Mouse (Mus musculus): ENCODE results near the gene Nccrp1. TPM values are rescaled to one million over a fixed set of nuclear protein-coding genes. Genes with fewer than 3 reads are reported as not detected.

The Nccrp1 gene
- polyA plus RNA-seq, 1 experiment from 2014 or later = 4.6 TPM

DNA sequence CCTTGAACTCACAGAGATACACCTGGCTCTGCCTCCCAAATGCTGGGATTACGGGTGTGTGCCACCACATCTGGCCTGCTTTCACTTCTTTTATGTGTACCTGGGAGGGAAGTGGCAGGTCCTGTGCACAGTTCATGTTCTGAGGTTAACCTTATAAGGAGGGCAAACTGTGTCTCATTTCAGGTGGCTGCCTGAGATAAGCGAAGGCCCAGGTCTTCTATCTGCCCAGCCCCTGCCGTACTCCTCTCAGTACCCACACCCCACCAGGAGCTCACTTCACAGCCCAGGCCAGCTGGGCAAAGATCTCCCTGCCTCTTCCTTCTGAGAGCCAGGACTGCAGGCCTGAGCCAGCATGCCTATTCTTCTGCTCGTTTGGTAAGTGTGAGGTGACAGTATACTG, 34.7 kb upstream of the Nccrp1 start:
- H3K9ac ChIP-seq = no peak overlapping the region
- no peak overlapping the region for H3K4me2 ChIP-seq (replicated peaks)
- no peak overlapping the region for H3K27ac ChIP-seq (replicated peaks)
- H3K9me3 ChIP-seq (replicated peaks) = no peaks in the 10 kb centered on the region
- no peak for ATAC-seq (ENCODE audit: insufficient number of reproducible peaks, low FRiP score, low TSS enrichment, low read depth)
- no peak overlapping the region for H3K4me3 ChIP-seq (replicated peaks)
- WGBS = 75% methylated on average over 4 of the region's 4 CpGs
- no peaks in the 10 kb centered on the region for H3K36me3 ChIP-seq
- no peaks in the 10 kb centered on the region for H3K27me3 ChIP-seq
- H3K4me1 ChIP-seq = peaks cover 77% of the 10 kb centered on the region

DNA sequence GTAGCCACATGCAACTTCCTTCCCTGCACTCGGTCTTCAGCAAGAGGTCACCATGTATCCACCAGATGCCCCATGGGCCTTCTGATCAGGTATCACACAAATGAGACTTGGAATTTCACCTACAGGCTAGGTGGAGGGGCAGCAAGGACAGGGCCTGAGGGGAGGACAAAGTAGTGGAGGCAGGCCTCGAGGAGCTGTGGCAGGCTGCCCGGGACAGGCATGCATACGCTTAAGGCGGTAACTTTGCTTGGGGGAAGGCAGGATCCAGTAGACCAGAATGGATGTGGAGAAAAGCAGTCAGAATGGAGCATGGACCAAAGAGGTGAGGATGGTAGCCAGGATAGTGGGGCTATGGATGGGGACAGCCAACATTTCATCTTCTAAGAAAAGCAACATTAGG, 32.8 kb upstream of the Nccrp1 start:
- Histone ChIP-seq H3K4me3 (replicated peaks) (no peak overlapping the region), H3K9me3 (replicated peaks) (no peaks in the 10 kb centered on the region), H3K4me2 (replicated peaks) (no peak overlapping the region), H3K27me3 (no peaks in the 10 kb centered on the region), H3K27ac (replicated peaks) (no peak overlapping the region), H3K36me3 (no peaks in the 10 kb centered on the region), H3K4me1 (peaks cover 78% of the 10 kb centered on the region), H3K9ac (no peak overlapping the region)
- 62% methylated on average over 5 of the region's 5 CpGs for WGBS
- no peak for ATAC-seq (ENCODE audit: insufficient number of reproducible peaks, low FRiP score, low TSS enrichment, low read depth)

DNA sequence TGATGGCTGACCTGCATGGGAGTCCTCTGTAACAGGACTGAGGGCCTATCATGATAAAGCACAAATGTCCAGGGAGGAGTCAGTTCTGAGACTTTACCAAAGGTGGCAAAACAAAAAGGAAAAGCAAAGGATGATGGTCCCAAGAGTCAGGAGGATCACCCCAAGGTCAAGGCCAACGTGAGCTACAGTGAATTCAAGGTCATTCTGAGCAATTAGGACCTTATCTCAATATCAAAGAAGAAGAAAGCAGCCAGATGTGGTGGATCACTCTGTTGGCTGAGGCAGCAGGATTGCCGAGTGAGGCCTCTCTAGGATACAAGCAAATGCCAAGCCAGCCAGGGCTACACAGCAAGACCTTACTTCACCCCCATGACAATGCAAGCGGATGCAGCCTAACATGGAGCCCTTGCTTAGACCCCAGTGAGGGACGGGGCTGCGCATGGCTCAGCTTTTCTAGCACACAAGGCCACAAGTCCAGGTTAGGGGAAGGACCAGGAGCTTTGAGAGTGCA, 31.5 kb upstream of the Nccrp1 start:
- H3K4me1 ChIP-seq = peaks cover 66% of the 10 kb centered on the region

DNA sequence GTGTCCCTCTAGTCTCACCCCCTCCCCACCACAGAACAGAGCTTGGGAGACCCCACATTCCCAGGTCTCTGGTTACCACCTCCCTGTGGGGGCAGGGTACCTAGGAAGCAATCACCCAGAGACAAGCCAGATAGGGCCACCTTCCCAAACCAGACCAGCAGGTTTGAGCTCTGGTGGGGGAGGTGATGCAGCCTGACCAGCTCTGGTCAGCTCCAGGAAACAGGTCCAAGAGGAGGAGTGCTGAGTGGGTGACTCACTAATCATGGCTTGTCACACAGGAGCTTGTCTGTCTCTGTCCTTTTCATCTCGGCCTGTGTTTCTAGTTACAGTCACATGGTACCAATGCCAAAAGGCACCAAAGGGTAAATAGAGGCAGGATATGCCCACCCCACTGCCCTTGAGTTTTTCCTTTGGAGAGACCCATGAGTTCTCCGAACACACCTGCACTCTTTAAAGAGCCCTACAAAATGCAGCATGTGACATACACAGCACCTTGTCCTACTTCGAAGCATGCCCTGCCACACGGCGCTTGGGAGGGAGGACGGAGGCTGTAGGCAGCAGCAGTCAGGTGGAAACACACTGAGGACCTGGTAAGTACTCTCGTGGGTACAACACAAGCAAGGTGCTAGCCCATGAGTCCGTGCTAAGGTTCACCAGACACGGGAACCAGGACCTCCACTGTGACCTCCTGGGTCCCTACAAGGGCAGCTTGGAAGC, 30.9 kb upstream of the Nccrp1 start:
- Histone ChIP-seq H3K9ac (no peak overlapping the region), H3K4me2 (replicated peaks) (no peak overlapping the region), H3K9me3 (replicated peaks) (no peaks in the 10 kb centered on the region), H3K27ac (replicated peaks) (peak overlapping the region; percentile 78), H3K4me3 (replicated peaks) (no peak overlapping the region), H3K27me3 (no peaks in the 10 kb centered on the region), H3K4me1 (peaks cover 59% of the 10 kb centered on the region), H3K36me3 (no peaks in the 10 kb centered on the region)
- ATAC-seq (ENCODE audit: insufficient number of reproducible peaks, low FRiP score, low TSS enrichment, low read depth) = no peak
- WGBS = 74% methylated on average over 9 of the region's 9 CpGs

More for the DNA sequence above, 31.5 kb upstream of the Nccrp1 start:
- Histone ChIP-seq H3K27ac (replicated peaks) (peak overlapping the region; percentile 78; the same call in 1 of the 2 replicates), H3K36me3 (no peaks in the 10 kb centered on the region), H3K4me3 (replicated peaks) (no peak overlapping the region), H3K9me3 (replicated peaks) (no peaks in the 10 kb centered on the region), H3K9ac (no peak overlapping the region), H3K27me3 (no peaks in the 10 kb centered on the region), H3K4me2 (replicated peaks) (no peak overlapping the region)
- 73% methylated on average over 5 of the region's 5 CpGs for WGBS
- no peak for ATAC-seq (ENCODE audit: insufficient number of reproducible peaks, low FRiP score, low TSS enrichment, low read depth)

DNA sequence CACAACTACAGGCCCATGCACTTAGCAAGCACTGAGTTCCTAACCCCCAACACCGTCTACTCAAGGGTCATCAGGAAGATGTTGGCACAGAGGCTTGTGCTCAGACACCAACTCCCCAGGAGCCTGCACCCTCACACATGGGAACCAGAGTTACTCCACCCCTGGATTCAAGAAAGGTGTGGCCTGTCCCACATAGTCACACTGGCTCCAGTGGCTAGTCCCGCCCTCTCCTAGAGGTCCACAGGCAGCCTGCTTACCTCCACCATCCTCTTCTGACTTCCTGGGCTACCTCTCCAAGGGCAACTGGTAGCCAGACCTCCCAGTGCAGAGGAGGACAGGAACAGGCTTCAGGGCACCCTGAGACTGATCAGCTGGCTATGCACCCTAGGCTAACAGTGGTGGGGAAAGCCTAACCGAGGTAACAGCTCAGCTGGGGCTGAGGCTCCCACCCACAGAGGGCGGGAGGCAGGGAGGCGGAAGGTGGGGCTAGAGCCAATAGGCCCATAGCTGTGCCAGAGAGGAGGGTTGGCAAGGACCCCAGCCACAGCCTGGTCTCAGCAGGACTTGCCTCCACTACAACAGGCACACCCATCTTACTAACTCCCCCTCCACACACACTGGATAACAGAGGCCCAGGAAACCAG, 29.3 kb upstream of the Nccrp1 start:
- H3K4me1 ChIP-seq = peaks cover 64% of the 10 kb centered on the region
- ATAC-seq (ENCODE audit: insufficient number of reproducible peaks, low FRiP score, low TSS enrichment, low read depth) = peak; percentile 75

DNA sequence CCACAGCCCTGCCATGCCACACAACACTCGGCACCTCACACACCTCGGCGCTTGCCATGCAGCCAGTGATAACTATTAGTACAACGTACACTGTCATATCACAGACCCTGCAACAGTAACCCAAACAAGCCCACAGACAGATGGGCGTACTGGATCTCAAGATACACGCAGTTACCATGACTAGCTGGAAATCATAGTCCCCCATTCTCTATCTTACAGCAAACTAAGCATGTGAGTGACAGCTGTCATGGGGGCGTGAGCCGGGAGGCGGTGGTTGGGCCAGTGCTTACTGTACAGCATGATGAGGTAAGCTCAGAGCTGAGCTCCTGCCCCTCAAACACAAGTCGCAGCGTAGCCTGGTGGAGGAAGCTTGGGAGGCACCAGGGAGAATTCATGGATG, 28.5 kb upstream of the Nccrp1 start:
- Histone ChIP-seq H3K4me2 (replicated peaks) (no peak overlapping the region), H3K27me3 (no peaks in the 10 kb centered on the region), H3K9me3 (replicated peaks) (no peaks in the 10 kb centered on the region), H3K4me1 (peaks cover 70% of the 10 kb centered on the region), H3K36me3 (no peaks in the 10 kb centered on the region), H3K27ac (replicated peaks) (no peak overlapping the region), H3K4me3 (replicated peaks) (no peak overlapping the region), H3K9ac (no peak overlapping the region)
- 83% methylated on average over 11 of the region's 11 CpGs for WGBS
- ATAC-seq (ENCODE audit: insufficient number of reproducible peaks, low FRiP score, low TSS enrichment, low read depth) = no peak

More for the DNA sequence above, 29.3 kb upstream of the Nccrp1 start:
- no peaks in the 10 kb centered on the region for H3K9me3 ChIP-seq (replicated peaks)
- WGBS = 56% methylated on average over 5 of the region's 5 CpGs
- no peak overlapping the region for H3K4me3 ChIP-seq (replicated peaks)
- H3K9ac ChIP-seq = 0 out of 2 replicates have a peak overlapping the region, but pooled peaks have one; percentile 12
- no peaks in the 10 kb centered on the region for H3K27me3 ChIP-seq
- peak overlapping the region; percentile 78 for H3K27ac ChIP-seq (replicated peaks)
- H3K4me2 ChIP-seq (replicated peaks) = no peak overlapping the region; the same call in 1 of the 2 replicates
- no peaks in the 10 kb centered on the region for H3K36me3 ChIP-seq

DNA sequence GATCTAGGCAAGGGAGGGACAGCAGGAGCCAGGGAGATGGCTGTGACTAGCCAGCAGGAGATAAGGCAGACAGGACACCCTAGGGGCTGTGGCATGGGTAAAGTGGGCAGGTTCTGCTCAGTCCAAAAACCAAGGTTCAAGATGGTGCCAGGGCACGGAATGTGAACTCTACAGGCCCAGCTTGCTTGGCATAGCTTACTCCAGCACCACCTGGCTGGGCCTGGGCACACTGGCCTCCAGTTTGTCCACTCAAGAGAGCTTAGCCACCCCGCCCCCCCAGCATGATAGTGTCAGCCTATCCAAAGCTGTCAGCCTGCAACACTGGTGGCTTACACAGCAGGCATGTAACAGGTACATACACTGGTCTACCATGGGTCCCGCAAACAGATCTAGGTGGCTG, 26.2 kb upstream of the Nccrp1 start:
- no peak overlapping the region for H3K4me2 ChIP-seq (replicated peaks)
- H3K9ac ChIP-seq = no peak overlapping the region
- H3K9me3 ChIP-seq (replicated peaks) = no peaks in the 10 kb centered on the region
- H3K36me3 ChIP-seq = peaks cover 8% of the 10 kb centered on the region
- ATAC-seq (ENCODE audit: insufficient number of reproducible peaks, low FRiP score, low TSS enrichment, low read depth) = no peak
- H3K4me3 ChIP-seq (replicated peaks) = no peak overlapping the region
- WGBS = 94% methylated on average over 3 of the region's 3 CpGs
- H3K27ac ChIP-seq (replicated peaks) = no peak overlapping the region
- peaks cover 65% of the 10 kb centered on the region for H3K4me1 ChIP-seq
- no peaks in the 10 kb centered on the region for H3K27me3 ChIP-seq

DNA sequence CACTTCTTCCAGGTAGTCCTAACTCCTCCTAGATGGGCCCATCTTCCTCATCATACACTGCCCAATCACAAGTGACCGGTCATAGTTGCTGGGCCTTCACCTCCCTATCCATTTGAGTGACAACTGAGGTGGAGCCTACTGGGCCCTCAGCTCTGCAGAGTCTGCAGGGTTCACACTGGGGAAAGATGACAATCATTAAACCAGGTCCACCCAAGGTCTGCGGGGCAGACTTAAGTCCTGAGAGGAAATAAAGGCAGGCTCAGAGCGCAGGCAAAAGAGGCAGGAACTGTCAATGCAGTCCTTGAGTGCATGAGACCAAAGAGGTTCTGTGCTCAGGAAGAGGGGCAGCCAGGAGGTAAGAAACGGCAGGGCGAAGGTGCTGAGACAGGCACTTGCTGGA, 25.6 kb upstream of the Nccrp1 start:
- Histone ChIP-seq H3K4me1 (peaks cover 59% of the 10 kb centered on the region), H3K9me3 (replicated peaks) (no peaks in the 10 kb centered on the region), H3K27me3 (no peaks in the 10 kb centered on the region), H3K4me2 (replicated peaks) (no peak overlapping the region), H3K36me3 (peaks cover 13% of the 10 kb centered on the region), H3K27ac (replicated peaks) (no peak overlapping the region), H3K4me3 (replicated peaks) (no peak overlapping the region), H3K9ac (no peak overlapping the region)
- no peak for ATAC-seq (ENCODE audit: insufficient number of reproducible peaks, low FRiP score, low TSS enrichment, low read depth)
- WGBS = 82% methylated on average over 5 of the region's 5 CpGs

DNA sequence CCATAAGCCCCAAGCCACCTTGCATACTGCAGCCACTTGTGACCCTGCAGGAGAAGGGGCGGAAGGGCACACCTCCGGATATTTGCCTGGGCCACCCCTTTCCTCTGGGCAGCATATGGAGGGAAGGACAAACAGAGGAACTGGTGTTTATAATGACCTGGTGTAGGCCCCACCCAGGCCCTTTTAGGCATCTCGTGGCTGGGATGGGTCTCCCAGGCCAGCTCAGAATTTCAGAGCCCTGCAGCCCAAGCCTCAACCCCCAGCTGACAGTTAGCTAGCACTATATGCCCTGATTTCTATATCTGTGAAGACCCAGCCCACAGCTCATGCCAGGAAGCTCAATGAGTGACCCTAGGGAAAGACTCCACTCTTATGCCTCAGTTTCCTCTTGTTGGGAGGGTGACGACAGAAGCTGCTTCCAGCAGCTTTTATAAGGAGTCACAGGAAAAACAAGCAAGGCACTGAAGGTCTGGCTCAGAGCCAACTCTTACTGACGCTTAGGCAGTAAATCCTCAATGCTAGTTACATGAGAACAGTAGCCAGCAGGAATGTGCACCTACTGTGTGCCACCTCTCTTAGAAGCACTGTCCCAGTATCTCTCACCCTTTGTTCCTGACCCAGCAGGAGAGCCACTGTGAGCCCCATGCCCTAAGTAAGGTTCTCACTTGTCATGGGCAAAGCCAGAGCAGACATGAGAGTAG, 24.1 kb upstream of the Nccrp1 start:
- no peak for ATAC-seq (ENCODE audit: insufficient number of reproducible peaks, low FRiP score, low TSS enrichment, low read depth)
- H3K36me3 ChIP-seq = peaks cover 28% of the 10 kb centered on the region
- H3K9me3 ChIP-seq (replicated peaks) = no peaks in the 10 kb centered on the region
- peaks cover 44% of the 10 kb centered on the region for H3K4me1 ChIP-seq
- H3K4me2 ChIP-seq (replicated peaks) = peak overlapping the region; percentile 11; the same call in 1 of the 2 replicates
- no peak overlapping the region for H3K9ac ChIP-seq
- no peak overlapping the region for H3K4me3 ChIP-seq (replicated peaks)
- H3K27me3 ChIP-seq = no peaks in the 10 kb centered on the region
- WGBS = 39% methylated on average over 5 of the region's 5 CpGs
- H3K27ac ChIP-seq (replicated peaks) = peak overlapping the region; percentile 83

DNA sequence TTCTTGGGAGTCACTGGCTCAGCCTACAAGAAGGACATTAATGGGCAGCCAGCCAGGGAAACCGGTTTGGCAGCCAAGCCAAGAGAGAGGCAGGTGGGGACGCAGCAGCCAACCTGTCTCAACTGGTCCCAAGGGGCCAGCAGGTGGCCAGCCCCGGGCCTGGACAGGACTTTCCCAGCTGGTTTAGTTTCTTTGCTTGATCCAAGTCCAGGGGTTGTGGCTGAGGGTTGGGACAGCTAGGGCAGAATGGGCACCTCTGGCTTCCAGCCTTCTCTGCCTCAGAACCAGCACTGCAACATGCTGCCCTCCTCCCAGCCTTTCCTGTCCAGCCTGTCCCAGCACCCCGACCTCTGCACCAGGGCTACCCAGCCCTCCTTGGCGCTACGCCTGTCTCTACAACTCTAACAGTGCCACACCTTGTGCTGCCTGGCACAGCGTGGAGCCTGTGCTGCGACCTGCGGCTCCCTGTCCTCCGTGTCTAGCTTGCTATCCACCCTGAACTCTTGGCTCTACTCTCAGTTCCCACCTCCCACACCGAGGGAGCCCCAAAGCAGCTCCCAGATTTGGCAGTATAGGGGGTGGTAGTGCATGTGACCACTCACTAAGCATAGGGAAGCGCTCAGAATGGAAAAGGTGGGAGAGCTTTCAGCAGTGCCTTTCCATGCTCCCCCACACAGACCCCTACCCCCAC, 23.4 kb upstream of the Nccrp1 start:
- Histone ChIP-seq H3K27ac (replicated peaks) (peak overlapping the region; percentile 83), H3K4me2 (replicated peaks) (peak overlapping the region; percentile 11), H3K36me3 (peaks cover 35% of the 10 kb centered on the region), H3K4me1 (peaks cover 37% of the 10 kb centered on the region), H3K9ac (no peak overlapping the region), H3K27me3 (no peaks in the 10 kb centered on the region), H3K4me3 (replicated peaks) (no peak overlapping the region), H3K9me3 (replicated peaks) (no peaks in the 10 kb centered on the region)
- WGBS = 46% methylated on average over 12 of the region's 12 CpGs
- ATAC-seq (ENCODE audit: insufficient number of reproducible peaks, low FRiP score, low TSS enrichment, low read depth) = 0 out of 2 replicates have a peak, but pooled peaks have one; percentile 19

DNA sequence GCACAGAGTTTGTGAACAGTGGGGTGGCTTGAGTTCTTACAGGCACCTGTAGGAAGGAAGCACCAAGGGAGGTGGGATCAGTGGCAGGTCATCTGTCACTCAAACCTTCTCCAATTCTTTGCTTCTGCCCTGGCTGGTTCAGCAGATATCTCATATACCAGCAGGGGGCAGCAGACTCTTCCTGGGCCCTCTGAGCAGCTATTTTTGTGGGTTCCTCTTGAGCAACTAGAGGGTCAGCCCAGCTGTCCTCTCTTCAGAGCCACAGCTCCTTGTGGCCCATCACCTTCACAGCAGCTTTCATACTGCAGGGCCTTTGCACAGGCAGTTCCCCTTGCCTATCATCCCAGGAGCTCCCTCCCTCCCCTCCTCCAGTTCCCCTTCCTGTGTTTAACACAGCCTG, 21.2 kb upstream of the Nccrp1 start:
- peaks cover 32% of the 10 kb centered on the region for H3K4me1 ChIP-seq
- ATAC-seq (ENCODE audit: insufficient number of reproducible peaks, low FRiP score, low TSS enrichment, low read depth) = no peak
- no peak overlapping the region for H3K4me2 ChIP-seq (replicated peaks)
- H3K27me3 ChIP-seq = no peaks in the 10 kb centered on the region
- peaks cover 56% of the 10 kb centered on the region for H3K36me3 ChIP-seq
- no peak overlapping the region for H3K4me3 ChIP-seq (replicated peaks)
- no peak overlapping the region for H3K27ac ChIP-seq (replicated peaks)
- H3K9ac ChIP-seq = no peak overlapping the region
- no peaks in the 10 kb centered on the region for H3K9me3 ChIP-seq (replicated peaks)
